Mouse (Mus musculus): Measurements from ENCODE around the gene Zmynd8. TPM values are rescaled to one million over a fixed set of nuclear protein-coding genes. Genes with fewer than 3 reads are reported as not detected.

The Zmynd8 gene
- polyA plus RNA-seq, 1 experiment = 30.3 TPM

DNA sequence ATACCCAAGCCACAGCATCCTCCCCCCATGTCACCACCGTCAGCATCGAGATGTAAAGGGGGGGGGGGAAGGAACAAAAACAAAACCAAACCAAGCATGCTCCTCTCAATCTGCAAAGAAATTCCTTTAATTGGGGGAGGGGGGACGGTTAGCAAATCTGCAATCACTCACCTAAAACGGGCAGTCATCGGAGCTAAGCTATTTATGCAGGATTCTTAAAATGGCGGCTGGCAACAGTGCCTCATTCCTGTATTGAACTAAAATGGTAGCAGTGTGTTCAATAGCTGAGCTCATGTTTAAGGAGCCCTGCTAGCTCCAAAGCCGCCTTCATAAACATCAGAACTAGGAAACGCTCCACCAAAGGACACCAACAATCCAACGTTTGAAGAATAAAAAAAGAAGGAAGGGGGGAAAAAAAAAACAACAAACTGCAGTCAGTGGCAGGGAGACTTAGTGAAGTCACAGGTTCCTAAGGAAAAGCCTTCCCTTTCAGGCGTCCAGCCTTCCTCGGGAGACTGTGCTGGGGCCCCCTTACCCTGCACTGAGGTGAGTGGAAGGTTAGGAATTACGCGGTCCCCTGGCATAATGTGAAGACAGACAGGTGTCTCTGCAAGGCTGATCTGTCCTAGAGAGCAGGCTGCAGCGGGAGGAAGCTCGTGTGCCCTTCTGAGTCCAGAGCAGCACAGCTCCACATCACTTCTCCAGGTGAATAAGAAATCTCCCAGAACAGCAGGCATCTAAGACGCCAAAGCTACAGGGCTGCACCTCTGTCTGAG is 19.2 kb downstream of the Zmynd8 start:
- TF ChIP-seq CTCF (IDR thresholded peaks at IDR 0.05; ENCODE audit: borderline replicate concordance, control insufficient read depth, extremely low read depth, insufficient read depth, low read length, poor library complexity) = no peak
- TF ChIP-seq POLR2A (IDR thresholded peaks at IDR 0.05; ENCODE audit: control insufficient read depth, extremely low read depth, insufficient read depth, low read length, poor library complexity) = no peak
- no peak overlapping the region for H3K27ac ChIP-seq (ENCODE audit: control insufficient read depth, insufficient read depth, low read length)
- WGBS = 75% methylated on average over 16 of the region's 16 CpGs
- H3K36me3 ChIP-seq (ENCODE audit: control insufficient read depth, insufficient read depth, low read length) = peaks cover 11% of the 10 kb centered on the region; the same call in 1 of the 2 replicates
- peaks cover 55% of the 10 kb centered on the region for H3K4me1 ChIP-seq (replicated peaks; ENCODE audit: control insufficient read depth, insufficient read depth, low read length)
- no peaks in the 10 kb centered on the region for H3K27me3 ChIP-seq (ENCODE audit: control insufficient read depth, insufficient read depth, low read length)
- DNase-seq = no peak
- H3K4me3 ChIP-seq (ENCODE audit: control insufficient read depth, insufficient read depth, low read length) = no peak overlapping the region

DNA sequence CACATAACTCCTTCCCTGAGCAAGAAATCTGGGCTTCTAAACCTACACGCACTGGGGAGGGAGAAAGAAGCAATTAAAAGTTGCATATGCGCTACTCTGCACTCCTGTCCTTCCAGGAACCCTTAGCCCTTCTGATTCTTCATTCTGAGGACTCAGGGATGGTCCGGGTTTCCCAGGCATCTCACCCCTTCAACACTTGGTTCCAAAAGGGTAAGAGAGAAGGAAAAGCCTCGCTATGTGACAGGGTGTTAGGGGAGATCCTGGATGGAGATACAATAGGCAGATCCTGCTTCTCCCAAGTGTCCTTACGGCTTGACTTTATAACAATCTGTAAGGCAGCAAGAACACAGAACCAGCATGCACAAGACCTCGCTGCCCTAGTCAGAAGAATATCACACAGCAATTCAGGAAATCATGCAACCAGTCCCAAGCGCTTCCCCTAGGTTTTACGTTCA is 19.9 kb downstream of the Zmynd8 start:
- WGBS = 86% methylated on average over 8 of the region's 8 CpGs
- Histone ChIP-seq H3K27me3 (ENCODE audit: control insufficient read depth, insufficient read depth, low read length) (no peaks in the 10 kb centered on the region), H3K36me3 (ENCODE audit: control insufficient read depth, insufficient read depth, low read length) (peaks cover 15% of the 10 kb centered on the region), H3K4me3 (ENCODE audit: control insufficient read depth, insufficient read depth, low read length) (no peak overlapping the region), H3K4me1 (replicated peaks; ENCODE audit: control insufficient read depth, insufficient read depth, low read length) (peaks cover 56% of the 10 kb centered on the region), H3K27ac (ENCODE audit: control insufficient read depth, insufficient read depth, low read length) (no peak overlapping the region)
- TF ChIP-seq CTCF (IDR thresholded peaks at IDR 0.05; ENCODE audit: borderline replicate concordance, control insufficient read depth, extremely low read depth, insufficient read depth, low read length, poor library complexity) (no peak), POLR2A (IDR thresholded peaks at IDR 0.05; ENCODE audit: control insufficient read depth, extremely low read depth, insufficient read depth, low read length, poor library complexity) (no peak)
- no peak for DNase-seq

DNA sequence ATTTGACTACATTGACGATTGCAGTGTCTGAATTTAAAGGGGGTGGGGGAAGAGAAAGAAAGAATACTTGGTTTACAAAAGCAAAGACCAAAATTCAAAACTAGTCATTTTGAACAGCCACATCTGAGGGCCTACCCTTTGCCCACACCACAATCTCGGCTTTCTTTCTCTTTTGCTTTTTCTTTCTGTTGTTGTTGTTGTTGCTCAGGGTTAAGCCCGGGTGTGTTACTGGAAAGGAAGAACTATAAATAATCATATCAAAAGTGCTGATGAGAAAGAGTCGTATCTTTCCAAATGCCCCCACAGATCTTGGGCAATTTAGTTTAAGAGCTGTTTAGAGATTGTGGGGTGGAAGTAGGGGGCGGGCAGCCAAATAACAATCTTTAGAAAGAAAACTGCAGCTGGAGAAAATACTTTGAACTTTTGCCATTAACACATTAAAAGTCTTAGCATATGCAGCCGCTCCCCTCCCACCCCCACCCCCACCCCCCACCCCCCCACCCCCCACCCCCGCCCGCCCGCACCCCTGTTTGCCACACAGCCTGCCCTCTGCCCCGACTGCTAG is 20.7 kb downstream of the Zmynd8 start:
- Histone ChIP-seq H3K27ac (ENCODE audit: control insufficient read depth, insufficient read depth, low read length) (no peak overlapping the region), H3K36me3 (ENCODE audit: control insufficient read depth, insufficient read depth, low read length) (peaks cover 20% of the 10 kb centered on the region), H3K4me1 (replicated peaks; ENCODE audit: control insufficient read depth, insufficient read depth, low read length) (peaks cover 51% of the 10 kb centered on the region), H3K27me3 (ENCODE audit: control insufficient read depth, insufficient read depth, low read length) (no peaks in the 10 kb centered on the region), H3K4me3 (ENCODE audit: control insufficient read depth, insufficient read depth, low read length) (no peak overlapping the region)
- no peak for DNase-seq
- WGBS = 55% methylated on average over 10 of the region's 10 CpGs
- no peak for TF ChIP-seq CTCF (IDR thresholded peaks at IDR 0.05; ENCODE audit: borderline replicate concordance, control insufficient read depth, extremely low read depth, insufficient read depth, low read length, poor library complexity)
- no peak for TF ChIP-seq POLR2A (IDR thresholded peaks at IDR 0.05; ENCODE audit: control insufficient read depth, extremely low read depth, insufficient read depth, low read length, poor library complexity)

GRCm38 (mm10) chr2:165877180-165877579 is 21.6 kb downstream of the Zmynd8 start:
- TF ChIP-seq POLR2A (IDR thresholded peaks at IDR 0.05; ENCODE audit: control insufficient read depth, extremely low read depth, insufficient read depth, low read length, poor library complexity) (no peak), CTCF (IDR thresholded peaks at IDR 0.05; ENCODE audit: borderline replicate concordance, control insufficient read depth, extremely low read depth, insufficient read depth, low read length, poor library complexity) (no peak)
- Histone ChIP-seq H3K4me3 (ENCODE audit: control insufficient read depth, insufficient read depth, low read length) (no peak overlapping the region), H3K27ac (ENCODE audit: control insufficient read depth, insufficient read depth, low read length) (no peak overlapping the region), H3K27me3 (ENCODE audit: control insufficient read depth, insufficient read depth, low read length) (no peaks in the 10 kb centered on the region), H3K36me3 (ENCODE audit: control insufficient read depth, insufficient read depth, low read length) (peaks cover 20% of the 10 kb centered on the region), H3K4me1 (replicated peaks; ENCODE audit: control insufficient read depth, insufficient read depth, low read length) (peaks cover 42% of the 10 kb centered on the region)
- WGBS = 96% methylated on average over 4 of the region's 4 CpGs
- no peak for DNase-seq

DNA sequence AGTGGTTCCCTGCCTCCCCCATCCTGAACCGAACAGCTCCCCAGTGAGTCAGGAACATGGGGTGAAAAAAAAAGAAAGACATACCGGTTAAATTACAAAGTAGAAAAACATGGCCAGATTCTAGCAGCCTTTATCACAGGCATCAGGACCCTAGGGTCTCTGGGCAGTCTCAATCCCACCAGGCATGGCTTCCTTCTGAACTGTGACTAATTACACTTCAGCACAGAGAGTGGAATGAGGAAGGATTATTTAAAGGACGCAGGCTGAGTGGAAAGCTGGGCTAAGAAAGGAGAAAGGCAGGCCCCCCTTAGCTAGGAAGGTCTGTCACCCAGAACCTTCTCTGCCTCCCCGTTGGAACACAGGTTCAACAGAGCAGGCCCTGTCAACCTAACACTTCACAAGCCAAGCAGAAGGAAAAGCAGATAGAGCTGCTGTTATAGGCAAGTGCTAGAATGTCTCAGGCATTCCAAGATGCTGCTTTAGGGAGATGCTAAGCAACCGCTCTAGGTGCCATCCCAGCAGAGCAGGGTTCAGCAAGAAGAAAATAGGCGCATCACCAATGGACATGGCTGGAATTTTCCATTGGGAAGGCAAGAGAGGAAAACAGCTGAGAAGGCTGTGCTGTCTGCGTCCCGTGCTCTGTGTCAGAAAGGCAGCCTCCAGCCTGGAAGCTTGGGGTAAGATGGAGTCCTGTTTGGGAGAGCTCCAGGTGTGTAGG is 22.5 kb downstream of the Zmynd8 start:
- Histone ChIP-seq H3K36me3 (ENCODE audit: control insufficient read depth, insufficient read depth, low read length) (peaks cover 20% of the 10 kb centered on the region), H3K4me1 (replicated peaks; ENCODE audit: control insufficient read depth, insufficient read depth, low read length) (peaks cover 35% of the 10 kb centered on the region), H3K27ac (ENCODE audit: control insufficient read depth, insufficient read depth, low read length) (no peak overlapping the region), H3K27me3 (ENCODE audit: control insufficient read depth, insufficient read depth, low read length) (no peaks in the 10 kb centered on the region), H3K4me3 (ENCODE audit: control insufficient read depth, insufficient read depth, low read length) (no peak overlapping the region)
- 93% methylated on average over 8 of the region's 8 CpGs for WGBS
- no peak for TF ChIP-seq CTCF (IDR thresholded peaks at IDR 0.05; ENCODE audit: borderline replicate concordance, control insufficient read depth, extremely low read depth, insufficient read depth, low read length, poor library complexity)
- no peak for TF ChIP-seq POLR2A (IDR thresholded peaks at IDR 0.05; ENCODE audit: control insufficient read depth, extremely low read depth, insufficient read depth, low read length, poor library complexity)
- DNase-seq = no peak

- Histone ChIP-seq H3K4me3 (ENCODE audit: control insufficient read depth, insufficient read depth, low read length) (no peak overlapping the region), H3K27ac (ENCODE audit: control insufficient read depth, insufficient read depth, low read length) (no peak overlapping the region), H3K36me3 (ENCODE audit: control insufficient read depth, insufficient read depth, low read length) (peaks cover 20% of the 10 kb centered on the region), H3K4me1 (replicated peaks; ENCODE audit: control insufficient read depth, insufficient read depth, low read length) (peaks cover 30% of the 10 kb centered on the region), H3K27me3 (ENCODE audit: control insufficient read depth, insufficient read depth, low read length) (no peaks in the 10 kb centered on the region)
- WGBS = 80% methylated on average over 13 of the region's 13 CpGs
- no peak for DNase-seq
- TF ChIP-seq POLR2A (IDR thresholded peaks at IDR 0.05; ENCODE audit: control insufficient read depth, extremely low read depth, insufficient read depth, low read length, poor library complexity) = no peak
- TF ChIP-seq CTCF (IDR thresholded peaks at IDR 0.05; ENCODE audit: borderline replicate concordance, control insufficient read depth, extremely low read depth, insufficient read depth, low read length, poor library complexity) = no peak
These were observed 23.3 kb downstream of the Zmynd8 start for GRCm38 (mm10) chr2:165875406-165875955.

All from thymus, adult 2 months (tissue).